Mouse (Mus musculus) spleen, adult 2 months (tissue): Measurements from ENCODE around the gene Lingo2.

ENCODE experiments used
- CTCF ChIP-seq: fragments of 200-500 bp; IDR thresholded peaks from 2 replicates; pipeline ENCODE4 v1.5.1; 2011; ENCODE audit warnings: mild to moderate bottlenecking, inconsistent platforms; ENCODE audit not compliant: insufficient read depth, insufficient read length, insufficient replicate concordance; ENCODE audit errors: extremely low read depth
- POLR2A ChIP-seq: fragments of 200-500 bp; IDR thresholded peaks from 2 replicates; pipeline ENCODE4 v1.6.1; 2011; ENCODE audit warnings: low read depth, low read length, inconsistent platforms

GRCm38 (mm10) chr4:35770810-35771209 is 1180.7 kb downstream of the Lingo2 start:
- TF ChIP-seq CTCF (no peak), POLR2A (no peak)
